Mouse (Mus musculus) heart, adult 2 months (tissue): Measurements from ENCODE around the gene Tada3. TPM values are rescaled to one million over a fixed set of nuclear protein-coding genes. Genes with fewer than 3 reads are reported as not detected.

ENCODE experiments used
- DNase-seq, 2 experiments: peaks; one replicate each; pipeline ENCODE4 v3.0.0; 2021
- H3K27ac ChIP-seq: fragments of 200-600 bp; 2 replicates; pipeline ENCODE4 v1.8.1; 2022
- H3K27me3 ChIP-seq: fragments of 200-500 bp; 2 replicates; pipeline ENCODE4 v1.6.1; 2012; ENCODE audit warnings: mild to moderate bottlenecking, low read length, inconsistent platforms, mixed read lengths; ENCODE audit not compliant: control insufficient read depth, insufficient read depth
- H3K36me3 ChIP-seq: fragments of 200-500 bp; 2 replicates; pipeline ENCODE4 v1.6.1; 2012; ENCODE audit warnings: low read length, inconsistent platforms; ENCODE audit not compliant: control insufficient read depth, insufficient read depth
- H3K4me1 ChIP-seq: fragments of 200-500 bp; 2 replicates; pipeline ENCODE4 v1.6.1; 2011; ENCODE audit warnings: low read length; ENCODE audit not compliant: control insufficient read depth, insufficient read depth
- H3K4me3 ChIP-seq: fragments of 200-600 bp; 2 replicates; pipeline ENCODE4 v1.8.1; 2022
- H3K79me2 ChIP-seq: fragments of 200-500 bp; replicated peaks from 2 replicates; pipeline ENCODE4 v1.6.1; 2012; ENCODE audit warnings: mild to moderate bottlenecking, inconsistent platforms, low read length, moderate library complexity, mixed read lengths; ENCODE audit not compliant: control insufficient read depth, insufficient read depth
- H3K9ac ChIP-seq: fragments of 200-500 bp; 2 replicates; pipeline ENCODE4 v1.6.1; 2012; ENCODE audit warnings: low read depth, mild to moderate bottlenecking, control low read depth, inconsistent platforms, low read length, mixed read lengths
- CTCF ChIP-seq: fragments of 200-600 bp; IDR thresholded peaks from 2 replicates; pipeline ENCODE4 v1.8.1; 2022; ENCODE audit warnings: antibody characterized with exemption, mild to moderate bottlenecking, moderate library complexity
- EP300 ChIP-seq: fragments of 200-500 bp; IDR thresholded peaks from 2 replicates; pipeline ENCODE4 v1.6.1; 2011; ENCODE audit warnings: low read depth, low read length, control low read depth; ENCODE audit not compliant: insufficient read depth
- POLR2A ChIP-seq: fragments of 200-500 bp; IDR thresholded peaks from 2 replicates; pipeline ENCODE4 v1.6.1; 2011; ENCODE audit warnings: mild to moderate bottlenecking, low read depth, low read length, control low read depth; ENCODE audit not compliant: insufficient read depth
- WGBS: fragments of 180-500 bp; shearing (Covaris S2); methylation state at CpG from one replicate; pipeline ENCODE4 v1.1.7; 2018; 5-methylcytosine and 5-hydroxymethylcytosine counted together
- intact Hi-C: fragments of 180-260 bp; cut with DNase I; formaldehyde crosslinking; loops from one replicate; pipeline ENCODE4 v1.15.1; 2025
- polyA plus RNA-seq: library from polyadenylated mRNA; depleted of rRNA; stranded (reverse); fragments of >200 nt; gene quantifications from 2 replicates; pipeline ENCODE4 v1.2.3, GENCODE M21; 2012
- total RNA-seq, 2 experiments: library from RNA; stranded (reverse); gene quantifications; 2 replicates each; pipeline ENCODE4 v1.2.3; 2021

The Tada3 gene
- total and polyA plus RNA-seq, 3 experiments = 16.1 to 24.2 (median 23.5) TPM

DNA sequence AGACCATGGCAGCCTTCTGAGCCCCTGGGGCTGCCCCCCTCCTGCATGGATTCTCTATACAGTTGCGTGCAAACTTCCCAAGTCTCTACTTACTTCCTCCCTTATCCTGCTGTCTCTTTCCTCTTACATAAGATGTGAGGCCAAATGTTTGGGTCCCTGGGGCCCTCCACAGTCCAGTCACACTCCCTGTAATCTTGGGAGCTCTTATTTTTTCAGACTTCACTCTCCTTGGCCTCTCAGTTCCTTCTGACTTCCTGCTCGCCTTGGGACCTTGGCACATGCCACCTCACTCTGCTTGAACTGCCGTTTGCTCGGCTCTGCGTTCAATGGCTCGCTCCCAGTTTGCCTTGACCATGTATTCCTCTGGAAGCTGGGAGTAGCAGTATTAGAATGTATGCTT, 16.3 kb upstream of the Tada3 start:
- no peaks in the 10 kb centered on the region for H3K27me3 ChIP-seq
- H3K9ac ChIP-seq = no peak overlapping the region
- TF ChIP-seq EP300 (no peak), CTCF (no peak), POLR2A (no peak)
- H3K27ac ChIP-seq = no peak overlapping the region; the same call in 1 of the 2 replicates
- peaks cover 1% of the 10 kb centered on the region; the same call in 1 of the 2 replicates for H3K4me1 ChIP-seq
- no peak for DNase-seq
- no peaks in the 10 kb centered on the region for H3K79me2 ChIP-seq
- no peak overlapping the region for H3K4me3 ChIP-seq
- H3K36me3 ChIP-seq = no peaks in the 10 kb centered on the region
- 69% methylated on average over 6 of the region's 6 CpGs for WGBS
- intact Hi-C loops = no loop called here

- intact Hi-C loops = no loop called here
- Histone ChIP-seq H3K79me2 (no peaks in the 10 kb centered on the region), H3K4me3 (peak overlapping the region; percentile 42), H3K4me1 (peaks cover 1% of the 10 kb centered on the region; the same call in 1 of the 2 replicates), H3K27ac (peak overlapping the region; percentile 28), H3K27me3 (no peaks in the 10 kb centered on the region), H3K36me3 (no peaks in the 10 kb centered on the region), H3K9ac (peak overlapping the region; percentile 72)
- 7% methylated on average over 51 of the region's 51 CpGs for WGBS
- TF ChIP-seq EP300 (no peak), POLR2A (no peak), CTCF (no peak)
- peak; percentile 58 to 59 for DNase-seq
These were observed 14.8 kb upstream of the Tada3 start for GRCm38 (mm10) chr6:113392387-113393071.

DNA sequence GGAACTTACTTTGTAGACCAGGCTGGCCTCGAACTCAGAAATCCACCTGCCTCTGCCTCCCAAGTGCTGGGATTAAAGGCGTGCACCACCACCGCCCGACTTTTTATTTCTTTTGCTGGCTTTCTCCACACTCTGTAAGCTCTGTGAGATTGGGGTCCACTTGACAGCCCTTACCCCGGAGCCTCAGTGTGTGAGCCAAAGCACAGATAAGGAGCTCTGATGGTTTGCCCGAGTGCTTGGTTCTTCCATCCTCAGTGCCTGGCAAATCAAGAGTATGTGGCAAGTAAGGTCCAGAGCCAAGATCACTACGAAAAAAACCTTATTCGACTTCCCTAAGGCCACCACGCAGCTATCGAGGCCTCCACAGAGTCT, 14.3 kb upstream of the Tada3 start:
- no peaks in the 10 kb centered on the region for H3K79me2 ChIP-seq
- peak overlapping the region; percentile 72; the same call in 1 of the 2 replicates for H3K9ac ChIP-seq
- no peak for DNase-seq
- intact Hi-C loops = no loop called here
- H3K27me3 ChIP-seq = no peaks in the 10 kb centered on the region
- TF ChIP-seq CTCF = no peak
- no peak for TF ChIP-seq EP300
- no peak for TF ChIP-seq POLR2A
- H3K4me1 ChIP-seq = peaks cover 1% of the 10 kb centered on the region; the same call in 1 of the 2 replicates
- H3K4me3 ChIP-seq = peak overlapping the region; percentile 42
- no peak overlapping the region; the same call in 1 of the 2 replicates for H3K27ac ChIP-seq
- no peaks in the 10 kb centered on the region for H3K36me3 ChIP-seq
- WGBS = 22% methylated on average over 10 of the region's 10 CpGs

DNA sequence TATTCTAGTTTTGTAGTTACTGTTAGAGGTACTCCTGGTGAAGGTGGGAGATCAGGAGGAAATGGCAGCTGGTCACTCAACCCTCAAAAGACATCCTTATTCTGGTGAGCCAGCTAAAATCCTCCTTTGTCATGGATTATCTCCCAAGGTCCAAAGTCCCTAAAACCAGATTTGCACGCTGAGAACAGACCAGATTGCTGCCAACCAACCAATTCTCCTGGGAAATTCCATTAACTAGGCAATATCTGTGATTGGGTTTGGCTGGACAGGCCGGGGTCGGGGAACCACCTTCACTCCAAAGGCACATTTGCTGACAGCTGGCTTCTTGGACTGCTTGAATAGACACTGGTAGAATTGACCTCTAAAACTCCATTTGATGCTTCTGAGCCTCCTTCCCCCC, 13.0 kb upstream of the Tada3 start:
- WGBS = 83% methylated on average over 3 of the region's 3 CpGs
- Histone ChIP-seq H3K4me3 (no peak overlapping the region), H3K4me1 (peaks cover 1% of the 10 kb centered on the region; the same call in 1 of the 2 replicates), H3K27me3 (no peaks in the 10 kb centered on the region), H3K79me2 (no peaks in the 10 kb centered on the region), H3K36me3 (no peaks in the 10 kb centered on the region), H3K9ac (no peak overlapping the region), H3K27ac (no peak overlapping the region)
- no peak for DNase-seq
- intact Hi-C loops = no loop called here
- TF ChIP-seq CTCF = no peak
- no peak for TF ChIP-seq POLR2A
- no peak for TF ChIP-seq EP300

GRCm38 (mm10) chr6:113388960-113389359, 11.3 kb upstream of the Tada3 start, which contains the start of gene Ttll3:
TSS of gene Ttll3 (plus strand) at chr6:113389260.
- Histone ChIP-seq H3K4me3 (no peak within 1 kb of the TSS), H3K79me2 (no peaks in the 10 kb centered on the region), H3K27ac (no peak within 1 kb of the TSS), H3K36me3 (peaks cover 3% of the 10 kb centered on the region; the same call in 1 of the 2 replicates), H3K9ac (no peak within 1 kb of the TSS), H3K4me1 (peaks cover 1% of the 10 kb centered on the region; the same call in 1 of the 2 replicates), H3K27me3 (no peaks in the 10 kb centered on the region)
- DNase-seq = no peak
- WGBS = 75% methylated on average over 8 of the region's 8 CpGs
- intact Hi-C loops = no loop called here
- no peak for TF ChIP-seq EP300
- no peak for TF ChIP-seq POLR2A
- TF ChIP-seq CTCF = no peak

DNA sequence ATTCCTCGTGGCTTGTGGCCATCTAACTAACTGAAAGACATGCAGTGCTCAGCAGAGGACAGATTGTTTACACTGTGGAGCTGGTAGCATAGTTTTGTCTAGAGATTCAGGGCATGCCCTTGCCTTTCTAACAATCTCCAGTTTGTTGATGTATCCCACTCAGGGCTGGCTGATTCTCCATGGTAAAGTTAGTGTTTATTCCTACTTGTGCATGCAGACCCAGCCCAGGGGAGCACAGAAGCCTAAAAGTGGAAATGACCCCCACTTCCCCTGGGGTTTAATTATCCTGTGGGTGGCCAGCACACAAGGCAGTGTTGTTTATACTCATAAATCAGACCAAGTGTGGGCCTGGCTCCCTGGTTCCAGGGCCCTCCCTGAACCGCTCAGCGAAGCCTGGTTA, 8.3 kb upstream of the Tada3 start:
- Histone ChIP-seq H3K9ac (no peak overlapping the region), H3K36me3 (peaks cover 3% of the 10 kb centered on the region; the same call in 1 of the 2 replicates), H3K27ac (no peak overlapping the region), H3K27me3 (no peaks in the 10 kb centered on the region), H3K4me3 (no peak overlapping the region), H3K4me1 (no peaks in the 10 kb centered on the region), H3K79me2 (no peaks in the 10 kb centered on the region)
- DNase-seq = no peak
- intact Hi-C loops = no loop called here
- 74% methylated on average over 3 of the region's 3 CpGs for WGBS
- no peak for TF ChIP-seq CTCF
- TF ChIP-seq EP300 = no peak
- no peak for TF ChIP-seq POLR2A
